Mouse (Mus musculus) G1E-ER4 (cell line): Measurements from ENCODE around the gene Dcaf11. TPM values are rescaled to one million over a fixed set of nuclear protein-coding genes. Genes with fewer than 3 reads are reported as not detected.

Source experiments
- GATA1 ChIP-seq: IDR thresholded peaks from one replicate; pipeline ENCODE4 v1.8.0; 2012; ENCODE audit warnings: low read length, inconsistent platforms
- polyA plus RNA-seq: library from polyadenylated mRNA; stranded (reverse); fragments of >175 nt; gene quantifications from 2 replicates; pipeline ENCODE4 v1.2.3, GENCODE M21; 2012

The Dcaf11 gene
- polyA plus RNA-seq, 1 experiment: 39.9 TPM

- no peak for TF ChIP-seq GATA1
Observed at GRCm38 (mm10) chr14:55542268-55542667, 17.5 kb upstream of the Dcaf11 start.

- no peak for TF ChIP-seq GATA1
Observed at GRCm38 (mm10) chr14:55544334-55544733, 15.5 kb upstream of the Dcaf11 start.

- TF ChIP-seq GATA1: no peak
Observed at GRCm38 (mm10) chr14:55550191-55550590, 9.6 kb upstream of the Dcaf11 start.

- no peak for TF ChIP-seq GATA1
Observed at GRCm38 (mm10) chr14:55551347-55551746, 8.5 kb upstream of the Dcaf11 start.

GRCm38 (mm10) chr14:55551794-55552193, 8.0 kb upstream of the Dcaf11 start:
- TF ChIP-seq GATA1: no peak

DNA sequence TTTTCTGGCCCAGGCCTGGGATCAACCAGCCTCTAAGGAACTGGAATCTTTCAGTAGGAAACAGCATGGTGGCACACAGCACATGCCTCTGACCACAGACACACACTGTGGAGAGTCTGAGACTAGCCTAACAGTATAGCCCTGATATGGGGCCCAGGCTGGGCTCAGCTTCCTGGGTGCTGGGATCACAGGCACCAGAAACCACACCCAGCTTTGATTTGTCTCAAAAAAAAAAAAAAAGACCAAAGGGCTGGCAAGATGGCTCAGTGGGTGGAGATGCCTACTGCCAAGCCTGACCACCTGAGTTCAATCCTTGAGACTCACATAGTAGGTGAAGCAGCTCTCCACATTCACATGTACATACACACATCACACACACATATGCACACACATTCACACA, 5.2 kb upstream of the Dcaf11 start:
- no peak for TF ChIP-seq GATA1

- TF ChIP-seq GATA1: no peak
Observed at GRCm38 (mm10) chr14:55555788-55556187, 4.0 kb upstream of the Dcaf11 start.

DNA sequence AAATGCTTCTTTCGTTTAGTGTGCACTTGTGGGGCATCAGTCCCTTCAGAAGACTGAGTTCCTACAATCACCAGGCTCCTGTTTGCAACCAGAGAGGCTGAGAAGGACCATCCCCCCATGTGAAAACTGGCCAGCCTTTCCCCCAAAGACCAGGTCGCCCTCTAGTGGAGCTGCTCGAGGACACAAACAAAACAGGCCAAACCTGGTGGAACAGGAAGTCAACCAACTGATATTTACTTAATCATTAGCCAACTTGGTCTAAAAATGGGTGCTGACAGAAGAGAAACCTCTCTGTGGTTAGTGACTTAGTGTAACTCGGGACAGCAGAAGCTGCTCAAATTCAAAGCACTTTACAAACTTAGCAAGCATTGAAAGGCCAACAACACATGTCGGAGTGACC, 2.8 kb upstream of the Dcaf11 start:
- TF ChIP-seq GATA1: no peak

- no peak for TF ChIP-seq GATA1
Observed at GRCm38 (mm10) chr14:55557587-55557986, 2.2 kb upstream of the Dcaf11 start.

GRCm38 (mm10) chr14:55558740-55559448, 912 bp upstream of the Dcaf11 start:
- TF ChIP-seq GATA1: peak; percentile 76

- no peak for TF ChIP-seq GATA1
Observed at GRCm38 (mm10) chr14:55560202-55561073, 632 bp downstream of the Dcaf11 start, which contains the start of gene A730061H03Rik. Gene A730061H03Rik (minus strand): TSS chr14:55560406.

DNA sequence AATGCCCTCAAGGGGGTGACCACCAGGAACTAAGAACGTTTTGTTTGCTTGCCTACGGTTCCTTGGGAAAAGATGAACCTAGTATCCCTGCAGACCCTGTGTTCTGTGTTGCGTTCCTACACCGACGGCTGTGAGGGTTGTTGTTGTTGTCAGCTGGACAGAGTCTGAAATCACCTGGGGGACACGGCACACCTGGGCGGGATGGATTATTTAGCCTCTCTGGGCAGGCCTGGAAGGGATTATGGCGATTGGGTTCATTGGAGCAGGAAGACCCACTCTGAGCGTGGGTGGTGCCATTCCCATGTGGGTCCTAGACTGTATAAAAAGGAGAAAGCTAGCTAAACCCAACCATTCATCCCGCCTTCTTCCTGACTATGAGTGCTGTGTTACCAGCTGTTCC, 2.1 kb downstream of the Dcaf11 start:
- TF ChIP-seq GATA1: no peak

GRCm38 (mm10) chr14:55563249-55563648, 3.4 kb downstream of the Dcaf11 start:
- TF ChIP-seq GATA1: no peak

DNA sequence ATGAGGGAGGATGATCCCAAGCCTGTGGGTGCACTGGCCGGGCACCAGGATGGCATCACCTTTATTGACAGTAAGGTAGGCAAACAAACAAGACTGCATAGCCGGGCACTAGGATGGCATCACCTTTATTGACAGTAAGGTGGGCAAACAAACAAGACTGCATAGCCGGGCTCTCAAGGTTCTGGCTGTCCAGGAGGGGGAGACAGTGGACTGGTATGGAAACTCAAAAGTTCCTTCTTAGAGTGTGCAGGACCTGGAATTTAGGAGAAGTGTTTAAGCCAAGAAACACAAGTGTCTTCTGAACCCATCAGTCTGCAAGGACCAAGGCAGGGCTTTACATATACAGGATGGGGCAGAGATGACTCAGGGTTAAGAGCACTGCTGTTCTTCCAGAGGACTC, 5.9 kb downstream of the Dcaf11 start:
- no peak for TF ChIP-seq GATA1

- TF ChIP-seq GATA1: no peak
Observed at GRCm38 (mm10) chr14:55567496-55567895, 7.7 kb downstream of the Dcaf11 start.

DNA sequence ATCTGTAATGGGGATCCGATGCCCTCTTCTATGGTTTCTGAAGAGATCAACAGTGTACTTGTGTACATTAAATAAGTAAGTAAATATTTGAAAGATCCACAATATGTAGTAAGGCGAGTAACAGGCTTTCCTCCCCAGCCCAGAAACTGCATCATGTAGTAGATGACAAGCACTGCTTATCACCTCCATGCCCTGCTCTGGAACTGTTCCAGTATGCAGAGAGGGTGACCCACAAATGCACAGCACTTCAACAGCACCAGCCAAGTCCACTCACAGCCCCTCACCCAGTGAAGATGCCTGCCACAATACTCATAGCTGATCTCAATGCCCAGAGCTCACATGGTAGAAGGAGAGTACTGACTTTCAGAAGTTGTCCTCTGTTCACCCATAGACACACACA, 10.8 kb downstream of the Dcaf11 start:
- no peak for TF ChIP-seq GATA1

DNA sequence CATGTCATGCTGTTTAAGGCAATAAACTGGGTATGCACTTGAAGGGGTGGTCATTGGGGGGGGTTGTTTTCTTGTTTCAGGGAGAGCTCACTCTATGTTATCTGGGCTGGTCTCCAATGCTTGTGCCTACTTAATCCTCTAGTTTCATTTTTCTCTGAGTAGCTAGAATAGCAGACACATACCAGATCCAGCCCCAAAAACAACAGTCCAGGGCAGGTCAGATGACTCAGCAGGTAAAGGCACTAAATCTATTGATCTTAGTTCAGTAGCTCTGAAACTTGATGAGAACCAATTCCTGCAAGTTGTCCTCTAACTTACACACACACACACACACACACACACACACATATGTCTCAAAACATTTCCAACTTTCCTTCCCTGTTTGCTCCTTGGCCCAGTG, 12.0 kb downstream of the Dcaf11 start:
- no peak for TF ChIP-seq GATA1
